Mouse (Mus musculus) kidney, adult 8-10 months (tissue): ENCODE results near the gene Pofut1.
"Not testable (repeated sequence)": the region's sequence is repeated elsewhere in the genome, so short reads cannot be mapped to it uniquely, and the experiment has no call there.

Source experiments
- DNase-seq, 2 experiments: peaks; one replicate each; pipeline ENCODE4 v3.0.0; 2022

Pofut1 gene

DNA sequence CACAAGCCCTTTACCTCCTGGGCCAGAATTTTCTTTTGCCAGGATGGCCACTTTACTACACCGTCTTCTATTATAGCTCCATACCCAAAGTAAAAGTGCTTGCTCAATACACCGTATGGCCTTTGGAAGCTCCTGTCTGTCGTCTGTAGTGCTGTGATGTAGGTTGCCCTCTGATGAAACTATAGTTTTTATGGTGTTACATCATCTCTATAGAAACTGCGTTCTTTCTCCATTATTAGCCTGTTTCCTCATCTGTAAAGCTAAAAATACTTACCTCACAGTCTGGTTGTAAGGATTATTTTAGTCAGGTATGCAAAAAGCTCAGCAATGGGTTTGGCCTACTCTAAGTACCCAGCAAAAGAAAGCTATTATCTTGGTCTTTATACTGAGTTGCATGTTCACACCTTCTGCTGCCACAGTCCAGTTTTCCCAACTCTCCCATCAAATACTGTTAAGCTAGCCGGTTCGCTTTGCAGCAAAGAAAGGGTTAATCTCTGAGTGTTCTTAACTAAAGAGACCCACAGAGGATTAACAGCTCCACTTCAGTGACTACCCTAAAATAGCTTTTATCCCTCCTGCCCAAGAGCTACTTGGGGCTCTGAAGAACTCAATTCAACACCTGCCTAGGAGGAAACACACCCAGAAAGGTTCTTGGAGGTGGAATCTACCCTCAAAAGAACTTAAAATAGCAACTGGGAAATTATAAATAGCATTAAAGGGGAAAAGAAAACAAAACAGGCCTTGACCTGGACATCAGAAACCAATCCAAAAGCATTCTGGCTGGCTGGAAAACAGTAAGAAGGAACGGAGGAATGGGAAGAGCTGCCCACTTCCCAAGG lies 2.1 kb upstream of the Pofut1 start:
- DNase-seq, result no peak

- DNase-seq, result no peak
Observed at GRCm38 (mm10) chr2:153239860-153240480, 1.4 kb upstream of the Pofut1 start.

DNA sequence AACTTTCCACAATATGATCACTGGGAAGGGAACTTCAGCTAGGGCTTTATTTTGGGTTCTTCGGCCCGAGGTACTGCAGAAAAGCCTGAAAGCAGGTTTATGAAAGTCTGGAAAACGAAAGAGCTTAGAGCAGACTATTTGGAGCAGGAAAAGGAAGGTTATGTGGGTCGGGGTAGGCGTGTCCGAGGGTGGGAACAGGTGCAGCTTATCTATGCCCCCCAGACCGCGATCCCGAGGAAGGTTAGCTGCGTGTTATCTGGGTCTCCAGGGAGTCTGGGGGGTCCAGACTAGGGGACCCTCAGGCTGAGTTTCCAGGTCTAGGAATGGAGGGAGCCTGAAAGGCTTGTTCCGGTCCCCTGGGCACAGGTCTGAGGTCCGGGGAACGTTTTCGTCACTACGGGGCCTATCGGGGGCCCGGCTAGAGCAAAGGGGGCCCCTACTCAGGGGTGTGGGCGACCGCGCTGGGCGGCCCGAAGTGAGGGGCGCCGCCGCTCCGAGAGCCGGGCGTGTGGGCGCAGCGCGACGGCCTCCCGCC lies 565 bp upstream of the Pofut1 start:
- peak in 1 of 2 experiments; percentile 8 for DNase-seq

GRCm38 (mm10) chr2:153242156-153242555 lies 823 bp downstream of the Pofut1 start:
- DNase-seq, result no peak

- no peak for DNase-seq
Observed at GRCm38 (mm10) chr2:153249751-153250150, 8.4 kb downstream of the Pofut1 start.

GRCm38 (mm10) chr2:153256604-153257003 lies 15.3 kb downstream of the Pofut1 start:
- no peak for DNase-seq

DNA sequence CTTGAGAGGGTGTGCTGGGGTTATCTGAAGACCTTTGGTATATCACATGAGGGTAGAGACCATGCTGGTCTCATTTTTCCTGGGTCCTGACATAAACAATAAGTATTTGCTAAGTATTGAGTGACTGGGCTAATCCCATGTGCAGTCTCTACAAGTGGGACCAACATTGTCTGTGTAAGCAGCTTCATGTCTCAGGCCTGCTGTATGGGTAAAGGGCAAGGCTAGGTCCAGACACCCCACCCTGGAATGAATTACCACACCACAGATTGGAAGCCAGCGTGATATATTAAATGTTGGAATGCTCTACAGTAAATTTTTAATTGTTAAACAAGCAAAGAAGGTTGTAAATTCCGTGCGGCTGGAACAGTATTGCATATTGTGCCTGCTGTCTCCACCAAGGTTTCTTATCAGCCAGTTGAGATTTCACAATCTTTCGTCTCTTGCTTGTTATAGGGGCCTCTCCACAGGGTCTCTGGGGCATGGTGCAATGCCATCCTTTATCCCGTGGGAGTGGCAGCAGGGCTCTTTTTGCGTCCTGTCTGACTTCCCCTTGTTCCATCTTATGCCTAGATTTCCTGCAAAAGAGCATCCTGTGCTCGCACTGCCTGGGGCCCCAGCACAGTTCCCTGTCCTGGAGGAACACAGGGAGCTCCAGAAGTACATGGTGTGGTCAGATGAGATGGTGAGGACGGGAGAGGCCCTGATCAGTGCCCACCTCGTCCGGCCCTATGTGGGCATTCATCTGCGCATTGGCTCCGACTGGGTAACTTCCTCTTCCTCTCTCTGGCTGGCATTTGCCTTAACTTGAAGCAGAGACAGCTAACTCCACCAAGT lies 17.9 kb downstream of the Pofut1 start:
- no peak for DNase-seq

GRCm38 (mm10) chr2:153259864-153260674 lies 18.7 kb downstream of the Pofut1 start:
- DNase-seq, result no peak

DNA sequence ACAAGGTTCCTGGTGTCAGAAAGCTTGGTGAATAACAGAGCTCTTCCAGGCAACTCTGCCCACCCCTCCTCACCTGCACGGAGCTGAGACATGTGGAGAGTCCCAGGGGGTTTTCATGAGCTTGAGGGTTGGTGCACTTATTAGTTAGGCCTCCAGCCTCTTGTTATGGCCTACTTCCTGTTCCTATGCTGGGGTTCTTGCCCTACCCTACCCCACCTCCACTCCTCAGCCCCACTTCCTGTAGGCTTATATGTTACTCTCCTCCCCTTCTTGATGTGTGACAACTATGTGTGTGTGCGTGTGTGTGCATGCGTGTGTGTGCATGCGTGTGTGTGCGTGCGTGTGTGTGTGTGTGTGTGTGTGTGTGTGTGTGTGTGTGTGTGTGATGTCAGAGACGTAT lies 21.7 kb downstream of the Pofut1 start:
- DNase-seq, result no peak

DNA sequence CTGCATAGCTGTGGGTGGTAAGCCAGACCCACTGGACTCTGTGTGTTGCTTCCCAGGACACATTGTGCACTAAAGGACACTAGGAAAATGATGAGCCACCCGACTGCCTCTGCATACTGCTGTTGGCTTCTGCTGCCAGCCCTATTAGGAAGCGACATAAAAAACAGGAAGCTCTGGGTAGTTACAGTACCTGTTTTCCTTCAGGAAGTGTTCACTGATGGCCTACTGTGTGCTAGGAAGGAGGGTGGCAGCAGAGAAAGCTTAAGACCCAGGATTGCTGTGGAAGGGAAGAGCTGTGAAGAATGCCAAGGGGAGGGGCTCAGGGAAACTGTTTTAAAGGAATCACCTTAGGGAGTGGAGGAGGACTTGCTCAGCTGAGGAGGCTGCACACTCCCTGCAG lies 26.0 kb downstream of the Pofut1 start:
- no peak for DNase-seq

- not testable (repeated sequence) for DNase-seq
Observed at GRCm38 (mm10) chr2:153270231-153270915, 29.0 kb downstream of the Pofut1 start.

- DNase-seq, result not testable (repeated sequence)
Observed at GRCm38 (mm10) chr2:153274200-153274918, 33.0 kb downstream of the Pofut1 start.

DNA sequence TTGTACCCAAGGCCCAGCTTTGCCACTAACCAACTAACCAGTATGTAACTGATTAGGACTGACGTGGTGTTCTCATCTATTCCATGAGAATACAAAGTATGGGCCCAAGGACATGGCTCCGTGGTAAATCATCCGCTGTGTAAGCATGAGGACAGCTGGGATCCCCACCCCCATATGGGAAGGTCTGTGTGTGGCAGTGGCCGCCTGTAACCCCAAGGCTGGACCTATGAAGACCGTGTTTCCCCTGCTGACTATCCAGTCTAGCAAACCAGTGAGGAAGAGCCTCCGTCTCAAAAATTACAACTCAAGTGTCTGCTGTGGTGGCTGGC lies 33.5 kb downstream of the Pofut1 start:
- no peak for DNase-seq

GRCm38 (mm10) chr2:153275577-153275976 lies 34.2 kb downstream of the Pofut1 start:
- DNase-seq, result not testable (repeated sequence)

DNA sequence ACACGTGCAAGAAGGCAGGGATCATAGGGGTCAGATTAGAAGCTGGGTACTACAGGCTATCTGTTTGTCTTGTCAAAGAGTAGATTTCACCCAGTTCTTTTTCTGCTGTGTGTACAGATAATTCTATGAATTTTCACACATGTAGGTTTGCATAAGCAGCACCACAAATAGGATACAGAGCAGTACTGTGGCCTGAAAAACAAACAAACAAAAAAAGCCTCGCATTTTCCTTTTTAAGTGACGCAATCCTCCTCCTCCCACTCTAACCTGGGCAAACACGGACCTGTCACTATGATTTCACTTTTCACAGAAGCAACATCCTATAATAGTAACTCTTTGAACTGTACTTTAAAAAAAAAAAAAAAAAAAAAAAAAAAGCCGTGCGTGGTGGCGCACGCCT lies 35.1 kb downstream of the Pofut1 start:
- DNase-seq, result no peak

- DNase-seq, result not testable (repeated sequence)
Observed at GRCm38 (mm10) chr2:153276846-153277245, 35.5 kb downstream of the Pofut1 start.

DNA sequence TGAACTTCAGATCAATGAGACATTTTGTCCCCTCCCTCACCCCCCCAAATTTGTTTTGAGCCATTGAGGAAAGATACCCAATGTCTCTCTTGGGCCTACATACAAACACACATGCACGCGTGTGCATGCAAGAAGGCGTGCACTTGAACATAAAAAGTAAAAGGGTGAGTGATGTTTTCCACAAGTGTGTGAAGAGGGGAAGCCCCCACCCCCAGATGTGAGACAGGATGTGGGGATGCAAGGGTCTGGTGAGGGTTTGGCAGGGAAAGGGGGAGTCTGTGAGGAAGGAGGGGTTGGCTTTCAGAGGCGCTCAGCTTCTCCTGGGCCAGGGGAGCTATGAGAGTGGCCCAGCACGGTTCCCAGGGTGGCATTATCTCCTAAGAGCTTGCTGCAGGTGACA lies 37.0 kb downstream of the Pofut1 start:
- DNase-seq, result no peak

GRCm38 (mm10) chr2:153283919-153284318 lies 42.6 kb downstream of the Pofut1 start:
- DNase-seq, result no peak

DNA sequence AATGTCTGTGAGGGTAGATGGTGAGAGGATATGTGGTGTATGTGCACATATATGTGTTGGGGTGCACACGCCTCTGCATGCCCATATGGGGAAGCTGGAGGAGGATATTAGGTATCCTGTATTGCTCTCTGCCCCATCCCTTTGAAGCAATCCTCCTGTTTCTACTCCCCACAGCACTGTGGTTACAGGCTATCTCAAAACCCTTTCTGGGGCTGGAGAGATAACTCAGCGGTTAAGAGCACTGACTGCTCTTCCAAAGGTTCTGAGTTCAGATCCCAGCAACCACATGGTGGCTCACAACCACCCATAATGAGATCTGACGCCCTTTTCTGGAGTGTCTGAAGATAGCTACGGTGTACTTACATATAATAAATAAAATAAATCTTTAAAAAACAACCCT lies 45.2 kb downstream of the Pofut1 start:
- DNase-seq, result no peak

DNA sequence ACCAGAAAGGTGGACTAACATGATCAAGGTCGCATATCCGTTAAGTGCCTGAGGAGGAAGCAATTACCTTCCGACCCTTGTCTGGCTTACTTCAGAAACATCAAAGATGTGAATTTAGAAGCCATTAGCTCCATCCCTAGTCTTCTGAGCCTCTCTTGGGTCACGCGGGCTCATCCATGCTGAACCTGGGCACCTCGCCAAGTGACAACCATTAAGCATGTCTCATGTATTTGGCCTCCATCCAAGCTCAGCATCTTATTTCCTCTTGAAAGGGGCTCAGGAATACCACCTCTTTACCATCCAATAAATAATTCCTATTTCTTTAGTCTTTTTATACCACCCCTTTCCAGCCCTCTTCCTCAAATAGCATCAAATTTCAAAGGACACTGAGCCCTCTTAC lies 46.5 kb downstream of the Pofut1 start:
- peak in 1 of 2 experiments; percentile 44 for DNase-seq
